Mouse (Mus musculus) MEL (cell line): Measurements from ENCODE around the gene Nup210l.

Experiments
- CTCF ChIP-seq, 3 experiments: IDR thresholded peaks in 2 of 3; conservative IDR thresholded peaks in 1 of 3; 2 replicates each; pipeline ENCODE4 v1.5.1; 2011 to 2012; ENCODE audit warnings: low read length in 3 of 3, low read depth in 2 of 3, mild to moderate bottlenecking in 2 of 3, improper control_type of control experiment in 1 of 3, inconsistent platforms in 1 of 3, mixed read lengths in 1 of 3, moderate library complexity in 1 of 3; ENCODE audit not compliant: control insufficient read depth in 1 of 3, insufficient read depth in 1 of 3, poor library complexity in 1 of 3, severe bottlenecking in 1 of 3
- EP300 ChIP-seq, 2 experiments: IDR thresholded peaks; 2 replicates each; pipeline ENCODE4 v1.6.1; 2011; ENCODE audit warnings: improper control_type of control experiment in 2 of 2, low read length in 2 of 2, low read depth in 1 of 2, mild to moderate bottlenecking in 1 of 2
- POLR2A ChIP-seq, 2 experiments: IDR thresholded peaks; 2 replicates each; pipeline ENCODE4 v1.6.1; 2011 to 2012; ENCODE audit warnings: low read length in 2 of 2, mild to moderate bottlenecking in 2 of 2, control low read depth in 1 of 2, improper control_type of control experiment in 1 of 2, low read depth in 1 of 2, moderate library complexity in 1 of 2; ENCODE audit not compliant: control insufficient read depth in 1 of 2, insufficient read depth in 1 of 2, poor library complexity in 1 of 2
- USF2 ChIP-seq, 2 experiments: IDR thresholded peaks; 2 replicates each; pipeline ENCODE4 v1.6.1; 2011 to 2012; ENCODE audit warnings: improper control_type of control experiment in 2 of 2, low read length in 2 of 2, borderline replicate concordance in 1 of 2, inconsistent platforms in 1 of 2, low read depth in 1 of 2, mild to moderate bottlenecking in 1 of 2; ENCODE audit not compliant: insufficient read depth in 1 of 2
- ZC3H11A ChIP-seq: IDR thresholded peaks from 2 replicates; pipeline ENCODE4 v1.6.1; 2012; ENCODE audit warnings: low read depth, mild to moderate bottlenecking, inconsistent platforms, low read length, improper control_type of control experiment
- ZNF384 ChIP-seq: IDR thresholded peaks from 2 replicates; pipeline ENCODE4 v1.6.1; 2012; ENCODE audit warnings: low read depth, mild to moderate bottlenecking, inconsistent platforms, low read length, improper control_type of control experiment

- TF ChIP-seq POLR2A (IDR thresholded peaks at IDR 0.05; ENCODE audit: control insufficient read depth in 1 of 2, insufficient read depth in 1 of 2, low read depth in 1 of 2, low read length in 2 of 2, poor library complexity in 1 of 2) (no peak), CTCF (IDR thresholded peaks at IDR 0.05 in 2 of 3, conservative IDR thresholded peaks at IDR 0.05 in 1 of 3; ENCODE audit: control insufficient read depth in 1 of 3, insufficient read depth in 1 of 3, low read depth in 2 of 3, low read length in 3 of 3, poor library complexity in 1 of 3, severe bottlenecking in 1 of 3) (no peak), ZC3H11A (no peak), EP300 (IDR thresholded peaks at IDR 0.05; ENCODE audit: low read depth in 1 of 2, low read length in 2 of 2) (no peak), USF2 (IDR thresholded peaks at IDR 0.05; ENCODE audit: borderline replicate concordance in 1 of 2, insufficient read depth in 1 of 2, low read depth in 1 of 2, low read length in 2 of 2) (no peak), ZNF384 (no peak)
These were observed 87.1 kb downstream of the Nup210l start for GRCm38 (mm10) chr3:90190859-90191510.
